Mouse (Mus musculus) c-Kit-positive CD71-positive TER-119-negative erythroid progenitor cells, embryonic 14.5 days (primary cell): Measurements from ENCODE around the gene Tmem88.

ENCODE experiments used
- DNase-seq: peaks from one replicate; pipeline ENCODE4 v3.0.0-alpha.2; 2013; ENCODE audit warnings: low read depth

Tmem88 gene

GRCm38 (mm10) chr11:69379600-69379999 is 18.4 kb downstream of the Tmem88 start:
- DNase-seq, result no peak

DNA sequence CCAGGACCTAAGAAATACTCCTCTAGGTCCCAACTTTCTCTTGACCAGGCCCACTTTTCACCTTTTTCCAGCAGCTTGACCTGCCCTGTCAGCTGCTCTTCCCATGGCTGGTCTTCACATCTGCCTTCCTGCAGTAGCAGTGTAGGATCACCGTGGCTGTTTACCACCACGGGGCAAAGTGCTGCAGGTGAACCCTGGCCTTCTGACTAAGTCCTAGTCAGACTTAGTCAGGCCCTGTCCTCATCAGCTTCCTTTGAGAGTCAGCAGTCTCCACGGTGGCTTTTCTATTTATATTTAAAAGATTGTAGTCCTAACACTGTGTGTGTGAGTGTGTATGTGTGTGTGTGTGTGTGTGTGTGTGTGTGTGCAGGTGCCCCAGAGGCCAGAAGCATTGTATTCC is 20.3 kb downstream of the Tmem88 start:
- DNase-seq, result no peak

DNA sequence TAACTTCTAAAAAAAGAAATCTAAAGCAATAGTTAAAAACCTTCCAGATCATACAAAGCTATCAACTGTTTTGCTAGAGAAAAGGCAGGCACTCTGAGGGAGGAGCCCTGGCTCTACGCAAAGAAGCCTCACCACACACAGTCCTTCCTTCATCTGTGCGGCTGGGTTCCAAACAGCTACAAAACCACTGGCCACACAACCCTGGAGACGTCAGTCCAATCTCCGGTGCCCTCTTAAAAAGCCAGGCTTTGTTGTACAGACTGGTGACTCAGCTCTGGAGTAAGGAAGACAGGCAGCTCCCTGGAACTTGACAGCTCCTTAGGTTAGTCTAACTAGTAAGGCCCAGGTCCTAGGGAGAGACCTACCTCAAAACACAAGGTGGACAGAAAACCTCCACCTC is 22.4 kb downstream of the Tmem88 start:
- no peak for DNase-seq

DNA sequence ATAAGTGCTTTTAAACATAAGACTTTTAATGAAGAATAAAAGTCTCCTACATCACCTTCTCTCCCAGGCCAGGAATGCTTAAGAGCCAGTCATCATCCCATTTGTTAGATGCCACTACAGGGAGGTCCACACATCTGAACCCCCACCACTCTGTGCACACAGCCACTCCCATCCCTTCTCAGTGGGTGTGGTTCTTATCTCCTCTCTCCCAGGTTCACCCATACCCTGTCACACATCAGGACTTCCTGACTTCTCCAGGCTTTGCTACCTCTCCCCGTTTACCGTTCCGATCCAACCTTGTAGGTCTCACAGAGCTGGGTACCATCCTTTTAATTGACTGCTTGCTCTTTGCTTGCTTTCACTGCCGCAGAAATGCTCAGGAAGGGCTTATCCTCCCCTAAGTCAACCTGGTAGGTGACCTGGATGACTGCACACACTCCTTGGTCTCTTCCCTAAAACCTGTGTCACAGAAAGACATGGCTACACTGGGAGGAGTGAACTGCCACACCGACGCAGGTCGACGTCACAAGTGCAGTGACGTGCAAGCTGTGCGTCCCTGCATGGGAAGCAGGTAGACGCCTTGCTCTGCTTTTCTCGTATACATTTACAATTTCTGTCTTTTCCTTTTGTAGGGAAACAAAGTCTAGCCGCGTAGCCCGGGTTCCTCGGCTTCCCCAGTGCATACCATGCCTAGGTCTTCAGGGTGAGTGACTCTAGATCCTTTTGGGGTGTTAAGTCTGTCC is 24.6 kb downstream of the Tmem88 start:
- no peak for DNase-seq

- no peak for DNase-seq
Observed at GRCm38 (mm10) chr11:69372780-69373170, 25.3 kb downstream of the Tmem88 start.

DNA sequence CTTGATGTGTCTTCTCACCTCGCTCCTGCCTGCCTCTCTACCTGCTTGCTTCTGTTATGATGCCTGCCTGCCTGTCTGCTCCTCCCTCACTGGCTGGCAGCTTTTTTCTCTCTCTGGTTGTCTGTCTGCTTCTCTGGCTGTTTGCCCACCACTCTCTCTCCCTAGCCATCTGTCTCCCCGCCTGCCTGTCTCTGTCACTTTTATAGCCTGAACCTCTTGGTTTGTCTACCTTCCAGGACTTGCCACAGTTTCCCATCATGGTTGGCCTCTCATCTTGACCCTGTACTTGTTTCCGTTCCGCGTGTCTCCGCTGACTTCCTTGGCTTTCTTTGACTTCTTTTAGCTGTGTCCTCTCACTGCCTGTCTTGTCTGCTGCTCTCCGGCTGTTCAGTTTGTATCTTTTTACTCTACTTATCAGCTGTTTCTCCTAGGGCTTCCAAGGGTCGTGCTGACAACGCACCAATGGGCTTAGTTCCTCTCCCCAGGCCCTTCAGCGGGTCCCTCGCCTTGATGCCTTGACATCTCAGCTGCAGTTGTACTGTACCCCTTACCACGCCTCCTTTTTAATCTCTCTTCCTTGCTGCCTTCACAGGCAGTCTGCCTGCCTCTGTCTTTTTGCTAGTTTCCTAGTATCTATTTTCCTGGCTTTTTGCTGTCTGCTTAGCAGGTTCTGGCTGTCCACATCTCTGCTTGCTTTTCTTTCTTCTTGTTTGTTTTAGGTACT is 25.8 kb downstream of the Tmem88 start:
- DNase-seq, result no peak

GRCm38 (mm10) chr11:69371601-69372000 is 26.4 kb downstream of the Tmem88 start:
- DNase-seq, result no peak

DNA sequence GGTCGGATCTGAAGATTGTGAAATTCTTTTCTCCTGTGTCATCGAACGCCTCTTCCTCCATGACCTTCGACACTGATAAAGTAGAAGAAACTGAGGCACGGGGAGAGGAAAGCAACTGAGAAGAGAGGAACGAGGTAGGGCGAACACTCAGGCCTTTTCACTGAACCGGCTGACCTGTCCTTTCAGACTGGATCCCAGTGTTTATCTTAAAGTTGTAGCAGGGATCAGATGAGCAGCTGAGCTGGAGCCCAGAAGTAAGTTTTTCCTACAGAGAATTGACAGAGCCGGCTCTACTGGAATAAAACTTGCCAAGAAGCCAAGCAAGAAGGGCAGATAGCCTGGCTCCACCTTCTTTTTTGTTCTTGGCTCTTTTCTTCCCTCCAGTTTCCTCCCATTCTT is 27.2 kb downstream of the Tmem88 start:
- no peak for DNase-seq

GRCm38 (mm10) chr11:69369990-69370816 is 27.8 kb downstream of the Tmem88 start:
- no peak for DNase-seq

DNA sequence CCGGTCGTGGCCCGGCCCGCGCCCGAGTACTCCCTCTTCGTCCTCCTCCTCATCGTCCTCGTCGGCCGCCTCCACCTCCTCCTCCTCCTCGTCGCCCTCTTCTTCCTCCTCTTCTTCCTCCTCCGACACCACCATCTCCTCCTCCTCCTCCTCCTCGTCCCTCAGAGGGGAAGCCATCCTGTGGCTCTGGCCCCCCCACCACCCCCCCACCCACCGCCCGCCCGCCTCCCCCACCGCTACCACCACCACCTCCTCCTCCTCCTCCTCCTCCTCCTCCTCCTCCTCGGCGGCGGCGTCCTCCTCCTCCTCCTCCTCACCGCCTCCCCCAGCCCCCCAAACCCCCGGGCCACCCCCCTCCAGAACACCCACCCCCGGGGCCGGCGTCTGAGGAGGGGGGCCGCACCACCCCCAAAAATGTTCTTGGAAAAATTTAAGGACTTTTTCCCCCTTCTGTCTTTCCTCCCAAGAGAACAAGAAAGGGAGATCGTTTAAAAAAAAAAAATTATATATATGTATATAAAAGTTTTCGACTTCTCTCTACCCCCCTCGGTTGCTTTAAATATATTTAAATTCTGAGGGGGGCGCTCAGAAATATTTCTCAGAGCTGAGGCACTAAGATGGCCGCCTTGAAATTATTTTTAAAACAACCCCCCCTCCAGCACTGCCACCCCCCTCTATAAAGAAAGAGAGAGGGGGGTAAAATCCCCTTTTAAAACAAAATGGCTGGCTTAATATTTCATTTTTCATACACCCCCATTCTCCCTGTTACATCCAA is 28.6 kb downstream of the Tmem88 start, which contains the start of gene Chd3:
Chd3 (minus strand) TSS at position 192 of the 775 bp plus-strand sequence.
- DNase-seq, result no peak

GRCm38 (mm10) chr11:69368356-69369214 is 29.4 kb downstream of the Tmem88 start:
- DNase-seq, result no peak

DNA sequence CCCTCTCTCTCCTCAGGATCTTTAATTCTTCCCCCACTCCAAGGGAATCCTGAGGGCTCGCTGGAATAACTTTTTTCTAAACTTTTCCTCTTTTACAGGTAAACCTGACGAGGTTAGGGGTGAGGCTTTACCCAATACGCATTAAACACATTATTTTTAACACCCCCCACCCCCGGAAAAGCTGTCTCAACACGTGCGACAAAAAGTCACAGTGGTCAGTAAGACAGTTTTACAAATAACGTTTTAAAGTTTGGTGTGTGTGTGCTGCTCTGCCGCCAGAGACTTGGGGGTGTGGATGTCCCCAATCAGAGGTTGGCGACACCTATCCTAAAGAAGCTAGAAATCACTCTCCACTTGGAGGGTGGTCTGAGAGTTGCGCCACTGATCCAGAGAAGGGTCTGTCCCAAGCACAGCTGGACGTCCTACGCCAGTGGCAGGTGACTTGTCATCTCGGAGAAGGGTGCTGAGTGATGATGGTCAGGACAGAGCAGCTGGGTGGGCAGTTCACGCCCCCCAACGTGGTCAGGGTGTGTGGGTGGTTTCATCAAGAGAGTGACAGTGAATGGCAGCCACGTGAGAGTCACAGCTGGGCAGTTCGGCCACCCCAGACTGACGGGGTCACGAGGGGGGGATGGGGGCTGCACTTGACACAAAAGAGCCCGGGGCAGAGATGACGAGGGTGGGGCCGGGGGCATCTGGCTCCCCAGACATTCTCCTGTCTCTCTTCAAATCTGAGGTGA is 30.2 kb downstream of the Tmem88 start:
- DNase-seq, result no peak

DNA sequence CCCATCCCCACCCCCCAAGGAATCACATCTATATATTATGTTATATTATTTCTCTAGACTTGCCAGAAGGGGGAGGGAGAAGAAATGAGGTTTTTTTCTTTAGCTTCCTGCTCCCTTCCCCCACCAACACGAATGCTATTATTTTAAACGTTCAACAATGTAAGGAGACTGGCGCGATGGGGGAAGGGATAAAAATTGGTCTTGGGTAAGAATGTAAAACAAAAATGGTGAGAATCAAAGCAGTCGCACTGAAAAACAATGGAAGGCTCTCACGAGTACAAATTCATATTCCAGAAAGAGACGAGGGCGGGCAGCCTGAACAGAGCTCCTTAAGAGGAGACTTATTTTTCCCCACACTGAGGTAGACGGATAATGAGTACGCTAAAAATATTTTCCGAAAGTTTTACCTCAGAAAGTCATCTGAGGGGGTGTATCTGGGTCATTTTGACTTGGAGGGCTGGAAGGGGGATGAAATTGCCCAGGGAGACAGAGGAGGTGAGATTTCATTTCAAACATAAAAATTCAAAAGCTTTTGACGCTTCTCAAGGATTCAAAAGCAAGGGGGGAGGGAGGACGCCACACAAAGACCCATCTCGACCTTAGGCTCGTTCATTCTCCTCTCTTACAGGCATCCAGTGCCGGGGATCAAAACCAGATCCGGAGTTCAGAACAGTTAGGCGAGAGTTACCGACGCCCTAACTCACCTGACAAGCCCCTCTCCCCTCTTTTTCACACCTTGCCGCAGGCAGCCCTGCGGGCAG is 31.0 kb downstream of the Tmem88 start:
- DNase-seq, result no peak

GRCm38 (mm10) chr11:69366157-69366854 is 31.7 kb downstream of the Tmem88 start:
- DNase-seq, result no peak

DNA sequence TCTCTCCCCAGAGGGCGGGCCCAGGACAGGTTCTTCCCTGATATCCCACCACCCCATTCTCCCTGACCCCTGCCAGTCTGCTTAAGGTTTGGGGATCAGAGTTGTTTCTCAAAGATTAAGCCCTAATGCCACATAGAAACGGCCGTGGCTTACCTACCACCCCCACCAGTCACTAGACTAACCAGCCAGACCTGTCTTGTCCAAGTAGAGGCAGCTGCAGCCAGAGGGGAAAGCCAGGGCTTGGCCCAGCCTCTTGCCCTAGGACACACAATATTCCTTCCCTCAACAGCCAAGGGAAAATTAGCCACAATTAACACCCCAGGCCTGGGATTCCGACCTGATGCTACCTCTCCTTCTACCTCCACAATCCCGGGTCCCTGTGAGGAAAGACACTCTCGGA is 32.3 kb downstream of the Tmem88 start:
- DNase-seq, result no peak

DNA sequence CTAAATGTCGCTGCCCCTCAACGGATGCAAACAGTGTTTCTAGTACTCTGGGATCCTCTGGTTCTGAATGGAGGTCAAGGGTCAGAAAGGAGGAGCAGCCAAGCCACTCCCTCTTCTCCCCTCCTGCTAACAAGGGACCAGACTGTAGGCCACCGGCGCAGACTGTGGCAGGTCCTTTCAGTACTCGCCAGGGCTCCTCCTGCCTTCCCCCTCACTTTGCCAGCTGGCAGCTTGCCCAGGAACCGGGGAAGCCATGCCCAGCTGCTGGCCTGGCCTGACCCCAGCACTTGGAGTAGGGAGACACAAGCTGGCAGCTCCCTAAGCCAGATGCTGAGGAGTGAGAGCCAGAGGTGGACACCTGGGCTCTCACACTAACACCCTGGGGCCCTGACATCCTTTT is 33.1 kb downstream of the Tmem88 start:
- DNase-seq, result no peak

GRCm38 (mm10) chr11:69364376-69364775 is 33.7 kb downstream of the Tmem88 start:
- DNase-seq, result no peak

- DNase-seq, result no peak
Observed at GRCm38 (mm10) chr11:69362479-69362878, 35.6 kb downstream of the Tmem88 start.

DNA sequence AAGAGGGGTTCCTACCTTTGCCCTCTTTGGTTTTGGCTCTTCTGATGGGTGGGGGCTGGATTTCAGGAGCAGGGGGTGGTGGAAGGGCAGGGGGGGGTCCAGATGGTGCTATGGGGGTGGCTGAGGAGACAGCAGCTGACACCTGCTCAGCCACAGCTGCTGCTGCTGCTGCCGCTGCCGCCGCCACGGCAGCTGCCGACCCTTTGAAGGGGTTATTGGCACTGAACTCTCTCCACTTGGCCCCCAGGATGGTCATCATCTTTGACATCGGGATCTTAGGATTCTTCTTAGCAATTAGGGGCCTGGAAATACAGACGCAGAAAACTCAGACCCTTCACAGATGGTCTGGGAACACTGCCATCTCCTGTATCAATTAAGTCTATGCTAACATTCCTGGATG is 36.0 kb downstream of the Tmem88 start:
- no peak for DNase-seq
